Mouse (Mus musculus) hindbrain, postnatal 0 days (tissue): Measurements from ENCODE around the gene Entpd1. TPM values are rescaled to one million over a fixed set of nuclear protein-coding genes. Genes with fewer than 3 reads are reported as not detected.
A peak's percentile ranks its signal among the peaks of the same experiment; 100 is the strongest.

Experiments used
- ATAC-seq: fragments of 200-750 bp; cut with Nextera tagmentation; 2 replicates; pipeline ENCODE4 v1.8.0; 2017; ENCODE audit warnings: mild to moderate bottlenecking, moderate TSS enrichment, moderate library complexity
- DNase-seq: peaks from one replicate; pipeline ENCODE4 v3.0.0-alpha.2; 2015; ENCODE audit warnings: low spot score
- H3K27ac ChIP-seq: fragments of 300-500 bp; sonication (generic); 2 replicates; pipeline ENCODE4 v1.5.1; 2014; ENCODE audit warnings: mild to moderate bottlenecking
- H3K27me3 ChIP-seq: fragments of 300-500 bp; sonication (generic); 2 replicates; pipeline ENCODE4 v1.6.1; 2014; ENCODE audit warnings: low read length, mixed read lengths; ENCODE audit not compliant: insufficient read depth
- H3K36me3 ChIP-seq: fragments of 300-500 bp; sonication (generic); 2 replicates; pipeline ENCODE4 v1.6.1; 2014; ENCODE audit warnings: low read length, mixed read lengths; ENCODE audit not compliant: insufficient read depth
- H3K4me1 ChIP-seq: fragments of 300-500 bp; sonication (generic); 2 replicates; pipeline ENCODE4 v1.6.1; 2014; ENCODE audit warnings: antibody characterized with exemption, low read length, mixed read lengths; ENCODE audit not compliant: insufficient read depth
- H3K4me2 ChIP-seq: fragments of 300-500 bp; sonication (generic); 2 replicates; pipeline ENCODE4 v1.6.1; 2014; ENCODE audit warnings: low read depth, mild to moderate bottlenecking, low read length, moderate library complexity, mixed read lengths
- H3K4me3 ChIP-seq: fragments of 300-500 bp; sonication (generic); 2 replicates; pipeline ENCODE4 v1.5.1; 2014; ENCODE audit warnings: low read length
- H3K9ac ChIP-seq: fragments of 300-500 bp; sonication (generic); replicated peaks from 2 replicates; pipeline ENCODE4 v1.6.1; 2014; ENCODE audit warnings: mild to moderate bottlenecking, low read length, moderate library complexity, mixed read lengths
- H3K9me3 ChIP-seq: fragments of 300-500 bp; sonication (generic); 2 replicates; pipeline ENCODE4 v1.6.1; 2016; ENCODE audit warnings: low read length, mixed read lengths
- CTCF ChIP-seq: IDR thresholded peaks from 2 replicates; pipeline ENCODE4 v1.5.1; 2016; ENCODE audit warnings: antibody characterized with exemption, control low read depth, low read depth
- WGBS: fragments of 180-500 bp; shearing (Covaris S2); extraction: QIAGEN DNeasy Blood & Tissue Kit; methylation state at CpG from one replicate; pipeline ENCODE4 v1.1.7; 2014; 5-methylcytosine and 5-hydroxymethylcytosine counted together
- polyA plus RNA-seq: library from polyadenylated mRNA; unstranded; fragments of >200 nt; fragmentation: Nextera tagmentation; extraction: Ambion mirVana; gene quantifications from 2 replicates; pipeline ENCODE4 v1.2.1, GENCODE M21; 2015
- total RNA-seq: library from RNA; depleted of rRNA; stranded (reverse); fragments of >200 nt; gene quantifications from 2 replicates; pipeline ENCODE4 v1.2.3, GENCODE M21; 2014

Entpd1 gene
- total and polyA plus RNA-seq, 2 experiments from 2014 or later: 6.9 to 8.2 TPM

DNA sequence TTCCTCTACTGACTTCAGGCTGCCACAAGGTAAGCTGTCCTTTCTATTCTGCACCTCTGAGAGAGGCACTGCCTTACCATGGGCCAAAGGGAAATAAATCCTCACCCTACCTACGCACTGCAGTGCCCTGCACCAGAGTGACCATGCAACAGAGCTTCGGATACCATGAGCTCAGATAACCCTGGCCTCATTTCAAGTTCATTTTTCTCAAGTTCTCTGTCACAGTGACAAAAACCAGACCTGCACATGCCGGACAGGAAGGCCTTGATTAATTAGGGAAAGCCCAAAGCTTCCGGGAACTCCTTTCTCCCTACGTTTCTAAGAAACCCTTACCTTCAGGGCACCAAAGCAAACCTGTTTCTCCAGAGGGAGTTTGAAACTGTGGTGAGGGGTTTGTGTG lies 30.5 kb upstream of the Entpd1 start:
- Histone ChIP-seq H3K4me2 (no peak overlapping the region), H3K4me1 (peaks cover under 1% of the 10 kb centered on the region; the same call in 1 of the 2 replicates), H3K4me3 (no peak overlapping the region), H3K9me3 (no peaks in the 10 kb centered on the region), H3K9ac (no peak overlapping the region), H3K27ac (no peak overlapping the region), H3K36me3 (peaks cover 20% of the 10 kb centered on the region; the same call in 1 of the 2 replicates), H3K27me3 (no peaks in the 10 kb centered on the region)
- ATAC-seq: no peak
- no peak for TF ChIP-seq CTCF
- DNase-seq: no peak
- WGBS: 85% methylated on average over 5 of the region's 5 CpGs

DNA sequence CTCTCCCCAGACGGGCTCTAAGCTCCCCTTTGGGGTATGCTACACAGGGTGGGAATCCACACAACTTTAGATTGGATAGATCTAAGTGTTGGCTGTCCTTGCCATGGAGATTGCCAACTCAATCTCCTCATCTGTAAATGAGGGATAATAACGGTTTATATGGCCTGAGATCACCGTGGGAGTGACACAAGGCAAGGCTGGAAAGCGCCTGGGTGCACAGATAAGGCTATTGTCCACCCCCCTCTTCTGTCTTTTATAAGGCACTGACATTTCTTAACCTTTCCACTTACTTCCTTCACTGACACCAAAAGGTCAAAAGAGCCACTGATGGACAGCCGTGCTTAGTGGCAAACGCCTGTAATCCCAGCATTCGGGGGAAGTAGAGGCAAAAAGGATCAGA lies 25.3 kb upstream of the Entpd1 start:
- peaks cover 8% of the 10 kb centered on the region for H3K4me1 ChIP-seq
- H3K4me2 ChIP-seq: peak overlapping the region; percentile 92
- ATAC-seq (no peak), DNase-seq (no peak)
- WGBS: 55% methylated on average over 7 of the region's 7 CpGs
- TF ChIP-seq CTCF: no peak
- H3K27ac ChIP-seq: no peak overlapping the region
- H3K9me3 ChIP-seq: no peaks in the 10 kb centered on the region
- H3K27me3 ChIP-seq: no peaks in the 10 kb centered on the region
- peaks cover 1% of the 10 kb centered on the region; the same call in 1 of the 2 replicates for H3K36me3 ChIP-seq
- no peak overlapping the region for H3K9ac ChIP-seq
- H3K4me3 ChIP-seq: peak overlapping the region; percentile 76

GRCm38 (mm10) chr19:40587491-40588292 lies 24.5 kb upstream of the Entpd1 start:
- peak; percentile 75 for ATAC-seq
- 3% methylated on average over 30 of the region's 30 CpGs for WGBS
- TF ChIP-seq CTCF: no peak

DNA sequence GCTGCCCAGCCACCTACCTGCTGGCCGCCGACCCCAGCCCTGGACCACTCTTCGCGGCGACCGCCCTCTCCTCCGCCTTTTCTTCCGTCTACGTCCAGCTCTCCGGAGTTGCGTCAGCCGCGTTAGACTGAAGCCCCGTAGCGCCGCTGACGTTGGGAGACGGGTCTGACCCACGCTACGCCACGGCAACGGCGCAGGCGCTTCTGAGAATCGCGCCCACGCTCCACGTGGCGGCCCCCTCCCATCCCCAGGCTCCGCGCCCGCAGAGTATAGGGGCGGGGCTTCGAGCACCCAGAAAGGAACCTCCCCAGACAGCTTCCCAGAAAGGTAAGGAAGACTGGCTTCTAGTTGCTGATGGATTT lies 23.9 kb upstream of the Entpd1 start, which contains the start of gene Aldh18a1:
Gene Aldh18a1 (minus strand): TSS at position 171 of the 362 bp plus-strand sequence.
- ATAC-seq (peak; percentile 96), DNase-seq (peak; percentile 98)
- H3K4me2 ChIP-seq: peak within 1 kb of the TSS; percentile 92
- peak within 1 kb of the TSS; percentile 65 for H3K9ac ChIP-seq
- under 1% methylated on average over 32 of the region's 34 CpGs for WGBS
- H3K27me3 ChIP-seq: no peaks in the 10 kb centered on the region
- peak within 1 kb of the TSS; percentile 78 for H3K27ac ChIP-seq
- no peaks in the 10 kb centered on the region for H3K9me3 ChIP-seq
- TF ChIP-seq CTCF: no peak; the same call in 1 of the 2 replicates
- H3K36me3 ChIP-seq: no peaks in the 10 kb centered on the region; the same call in 1 of the 2 replicates
- H3K4me1 ChIP-seq: peaks cover 8% of the 10 kb centered on the region
- H3K4me3 ChIP-seq: peak within 1 kb of the TSS; percentile 76

More at GRCm38 (mm10) chr19:40587491-40588292, 24.5 kb upstream of the Entpd1 start:
- H3K4me2 ChIP-seq: peak overlapping the region; percentile 92
- H3K9me3 ChIP-seq: no peaks in the 10 kb centered on the region
- peak overlapping the region; percentile 65 for H3K9ac ChIP-seq
- no peaks in the 10 kb centered on the region; the same call in 1 of the 2 replicates for H3K36me3 ChIP-seq
- peak; percentile 43 for DNase-seq
- peaks cover 8% of the 10 kb centered on the region for H3K4me1 ChIP-seq
- no peaks in the 10 kb centered on the region for H3K27me3 ChIP-seq
- H3K4me3 ChIP-seq: peak overlapping the region; percentile 76
- H3K27ac ChIP-seq: peak overlapping the region; percentile 78

GRCm38 (mm10) chr19:40588847-40589529 lies 23.2 kb upstream of the Entpd1 start:
- Histone ChIP-seq H3K36me3 (no peaks in the 10 kb centered on the region; the same call in 1 of the 2 replicates), H3K4me1 (peaks cover 8% of the 10 kb centered on the region), H3K27me3 (no peaks in the 10 kb centered on the region), H3K4me3 (peak overlapping the region; percentile 76), H3K9me3 (no peaks in the 10 kb centered on the region), H3K9ac (peak overlapping the region; percentile 65; the same call in 1 of the 2 replicates), H3K4me2 (peak overlapping the region; percentile 92), H3K27ac (peak overlapping the region; percentile 60; the same call in 1 of the 2 replicates)
- DNase-seq (peak; percentile 95), ATAC-seq (peak; percentile 75)
- under 1% methylated on average over 18 of the region's 18 CpGs for WGBS
- TF ChIP-seq CTCF: peak; percentile 83

- DNase-seq (no peak), ATAC-seq (no peak)
- no peaks in the 10 kb centered on the region for H3K36me3 ChIP-seq
- no peaks in the 10 kb centered on the region for H3K9me3 ChIP-seq
- WGBS: 1% methylated on average over 10 of the region's 10 CpGs
- peak overlapping the region; percentile 60; the same call in 1 of the 2 replicates for H3K27ac ChIP-seq
- H3K4me3 ChIP-seq: peak overlapping the region; percentile 76
- H3K27me3 ChIP-seq: no peaks in the 10 kb centered on the region
- no peak for TF ChIP-seq CTCF
- H3K4me1 ChIP-seq: peaks cover 8% of the 10 kb centered on the region
- peak overlapping the region; percentile 92 for H3K4me2 ChIP-seq
- H3K9ac ChIP-seq: 0 out of 2 replicates have a peak overlapping the region, but pooled peaks have one; percentile 13
Observed at GRCm38 (mm10) chr19:40589530-40589880, 22.7 kb upstream of the Entpd1 start.
